Mouse (Mus musculus) MEL (cell line): Measurements from ENCODE around the gene Phospho1. TPM values are rescaled to one million over a fixed set of nuclear protein-coding genes. Genes with fewer than 3 reads are reported as not detected.

Source experiments
- DNase-seq: peaks from one replicate; pipeline ENCODE4 v3.0.0; 2011; ENCODE audit warnings: low read depth, low spot score
- H3K27ac ChIP-seq: 2 replicates; pipeline ENCODE4 v1.5.1; 2012; ENCODE audit warnings: low read depth, mild to moderate bottlenecking, control low read depth, low read length, moderate library complexity; ENCODE audit not compliant: control insufficient read depth
- H3K27me3 ChIP-seq, 2 experiments: fragments of 150-350 bp in 1 of 2; sonication (generic) in 1 of 2; 2 replicates each; pipeline ENCODE4 v1.6.1; 2012; ENCODE audit warnings: low read length in 2 of 2, mild to moderate bottlenecking in 2 of 2, improper control_type of control experiment in 1 of 2, moderate library complexity in 1 of 2; ENCODE audit not compliant: insufficient read depth in 2 of 2, control insufficient read depth in 1 of 2
- H3K36me3 ChIP-seq, 2 experiments: 2 replicates each; pipeline ENCODE4 v1.6.1; 2012 to 2014; ENCODE audit warnings: low read length in 2 of 2, improper control_type of control experiment in 1 of 2, inconsistent platforms in 1 of 2, mild to moderate bottlenecking in 1 of 2; ENCODE audit not compliant: insufficient read depth in 2 of 2, control insufficient read depth in 1 of 2
- H3K4me1 ChIP-seq, 2 experiments: fragments of 150-350 bp in 1 of 2; sonication (generic) in 1 of 2; 2 replicates each; pipeline ENCODE4 v1.6.1; 2012; ENCODE audit warnings: low read length in 2 of 2, improper control_type of control experiment in 1 of 2, mild to moderate bottlenecking in 1 of 2; ENCODE audit not compliant: insufficient read depth in 2 of 2, control insufficient read depth in 1 of 2
- H3K4me3 ChIP-seq, 2 experiments: fragments of 150-350 bp in 1 of 2; sonication (generic) in 1 of 2; 2 replicates each; pipeline ENCODE4 v1.5.1; 2012; ENCODE audit warnings: low read depth in 2 of 2, low read length in 2 of 2, mild to moderate bottlenecking in 2 of 2, moderate library complexity in 2 of 2, control low read depth in 1 of 2, improper control_type of control experiment in 1 of 2; ENCODE audit not compliant: control insufficient read depth in 1 of 2, insufficient read depth in 1 of 2
- H3K79me2 ChIP-seq: 2 replicates; pipeline ENCODE4 v1.6.1; 2012; ENCODE audit warnings: mild to moderate bottlenecking, low read length, moderate library complexity; ENCODE audit not compliant: control insufficient read depth, poor library complexity, insufficient read depth
- H3K9ac ChIP-seq: 2 replicates; pipeline ENCODE4 v1.6.1; 2012; ENCODE audit warnings: low read depth, mild to moderate bottlenecking, control low read depth, low read length, moderate library complexity; ENCODE audit not compliant: control insufficient read depth, poor library complexity, severe bottlenecking
- H3K9me3 ChIP-seq: fragments of 150-350 bp; sonication (generic); replicated peaks from 2 replicates; pipeline ENCODE4 v1.6.1; 2012; ENCODE audit warnings: mild to moderate bottlenecking, low read length, improper control_type of control experiment, moderate library complexity; ENCODE audit not compliant: insufficient read depth
- BHLHE40 ChIP-seq: IDR thresholded peaks from 2 replicates; pipeline ENCODE4 v1.6.1; 2012; ENCODE audit warnings: low read depth, mild to moderate bottlenecking, inconsistent platforms, low read length, improper control_type of control experiment, borderline replicate concordance
- CHD1 ChIP-seq: IDR thresholded peaks from 2 replicates; pipeline ENCODE4 v1.6.1; 2012; ENCODE audit warnings: low read depth, mild to moderate bottlenecking, inconsistent platforms, low read length, improper control_type of control experiment
- CTCF ChIP-seq, 3 experiments: IDR thresholded peaks in 2 of 3; conservative IDR thresholded peaks in 1 of 3; 2 replicates each; pipeline ENCODE4 v1.5.1; 2011 to 2012; ENCODE audit warnings: low read length in 3 of 3, low read depth in 2 of 3, mild to moderate bottlenecking in 2 of 3, improper control_type of control experiment in 1 of 3, inconsistent platforms in 1 of 3, mixed read lengths in 1 of 3, moderate library complexity in 1 of 3; ENCODE audit not compliant: control insufficient read depth in 1 of 3, insufficient read depth in 1 of 3, poor library complexity in 1 of 3, severe bottlenecking in 1 of 3
- E2F4 ChIP-seq: IDR thresholded peaks from 2 replicates; pipeline ENCODE4 v1.6.1; 2011; ENCODE audit warnings: low read depth, low read length, improper control_type of control experiment, borderline replicate concordance
- ELF1 ChIP-seq: IDR thresholded peaks from 2 replicates; pipeline ENCODE4 v1.6.1; 2014; ENCODE audit warnings: low read depth, mild to moderate bottlenecking, inconsistent platforms, low read length, improper control_type of control experiment, moderate library complexity
- EP300 ChIP-seq, 2 experiments: IDR thresholded peaks; 2 replicates each; pipeline ENCODE4 v1.6.1; 2011; ENCODE audit warnings: improper control_type of control experiment in 2 of 2, low read length in 2 of 2, low read depth in 1 of 2, mild to moderate bottlenecking in 1 of 2
- GABPA ChIP-seq: IDR thresholded peaks from 2 replicates; pipeline ENCODE4 v1.6.1; 2012; ENCODE audit warnings: low read depth, mild to moderate bottlenecking, inconsistent platforms, low read length, improper control_type of control experiment, moderate library complexity
- GATA1 ChIP-seq: IDR thresholded peaks from 2 replicates; pipeline ENCODE4 v1.6.1; 2011; ENCODE audit warnings: low read depth, low read length, improper control_type of control experiment
- HCFC1 ChIP-seq: IDR thresholded peaks from 2 replicates; pipeline ENCODE4 v1.6.1; 2012; ENCODE audit warnings: low read depth, mild to moderate bottlenecking, inconsistent platforms, low read length, improper control_type of control experiment, moderate library complexity
- JUND ChIP-seq: IDR thresholded peaks from 2 replicates; pipeline ENCODE4 v1.6.1; 2011; ENCODE audit warnings: low read depth, mild to moderate bottlenecking, improper control_type of control experiment, low read length
- KAT2A ChIP-seq: conservative IDR thresholded peaks from 2 replicates; pipeline ENCODE4 v1.6.1; 2012; ENCODE audit warnings: low read depth, low read length, improper control_type of control experiment, inconsistent platforms
- MAFK ChIP-seq: IDR thresholded peaks from 2 replicates; pipeline ENCODE4 v1.6.1; 2011; ENCODE audit warnings: low read depth, mild to moderate bottlenecking, low read length, improper control_type of control experiment, borderline replicate concordance
- MAX ChIP-seq: IDR thresholded peaks from 2 replicates; pipeline ENCODE4 v1.6.1; 2011; ENCODE audit warnings: low read length, improper control_type of control experiment
- MYB ChIP-seq: IDR thresholded peaks from 2 replicates; pipeline ENCODE4 v1.6.1; 2011; ENCODE audit warnings: mild to moderate bottlenecking, low read depth, low read length, improper control_type of control experiment
- MYC ChIP-seq: IDR thresholded peaks from 2 replicates; pipeline ENCODE4 v1.6.1; 2011; ENCODE audit warnings: low read depth, mild to moderate bottlenecking, low read length, improper control_type of control experiment, moderate library complexity
- POLR2AphosphoS2 ChIP-seq: IDR thresholded peaks from 2 replicates; pipeline ENCODE4 v1.6.1; 2011; ENCODE audit warnings: low read length, improper control_type of control experiment
- RAD21 ChIP-seq: IDR thresholded peaks from 2 replicates; pipeline ENCODE4 v1.6.1; 2011; ENCODE audit warnings: mild to moderate bottlenecking, low read depth, low read length, improper control_type of control experiment
- RCOR1 ChIP-seq: IDR thresholded peaks from 2 replicates; pipeline ENCODE4 v1.6.1; 2012; ENCODE audit warnings: low read depth, mild to moderate bottlenecking, inconsistent platforms, low read length, improper control_type of control experiment
- TBP ChIP-seq: IDR thresholded peaks from 2 replicates; pipeline ENCODE4 v1.8.0; 2011; ENCODE audit warnings: low read depth, low read length, improper control_type of control experiment
- TCF12 ChIP-seq: IDR thresholded peaks from 2 replicates; pipeline ENCODE4 v1.6.1; 2014; ENCODE audit warnings: low read depth, mild to moderate bottlenecking, inconsistent platforms, low read length, improper control_type of control experiment, moderate library complexity
- USF1 ChIP-seq: IDR thresholded peaks from 2 replicates; pipeline ENCODE4 v1.6.1; 2014; ENCODE audit warnings: low read depth, mild to moderate bottlenecking, inconsistent platforms, low read length, improper control_type of control experiment, moderate library complexity
- USF2 ChIP-seq, 2 experiments: IDR thresholded peaks; 2 replicates each; pipeline ENCODE4 v1.6.1; 2011 to 2012; ENCODE audit warnings: improper control_type of control experiment in 2 of 2, low read length in 2 of 2, borderline replicate concordance in 1 of 2, inconsistent platforms in 1 of 2, low read depth in 1 of 2, mild to moderate bottlenecking in 1 of 2; ENCODE audit not compliant: insufficient read depth in 1 of 2
- ZC3H11A ChIP-seq: IDR thresholded peaks from 2 replicates; pipeline ENCODE4 v1.6.1; 2012; ENCODE audit warnings: low read depth, mild to moderate bottlenecking, inconsistent platforms, low read length, improper control_type of control experiment
- ZKSCAN1 ChIP-seq: IDR thresholded peaks from 2 replicates; pipeline ENCODE4 v1.6.1; 2012; ENCODE audit warnings: low read depth, mild to moderate bottlenecking, inconsistent platforms, low read length, improper control_type of control experiment, moderate library complexity
- ZNF384 ChIP-seq: IDR thresholded peaks from 2 replicates; pipeline ENCODE4 v1.6.1; 2012; ENCODE audit warnings: low read depth, mild to moderate bottlenecking, inconsistent platforms, low read length, improper control_type of control experiment
- polyA plus RNA-seq, 2 experiments: library from polyadenylated mRNA; stranded (reverse) in 1 of 2; unstranded in 1 of 2; fragments of >175 nt in 1 of 2; fragments of >200 nt in 1 of 2; gene quantifications; 2 replicates each; pipeline versions ENCODE4 v1.2.1 to v1.2.4; 2012; ENCODE audit warnings: low replicate concordance in 2 of 2, low read depth in 1 of 2; ENCODE audit not compliant: insufficient read length in 2 of 2, insufficient read depth in 1 of 2, missing spikeins in 1 of 2
- total RNA-seq: library from RNA; depleted of rRNA; stranded (reverse); fragments of 300-350 nt; gene quantifications from 2 replicates; pipeline ENCODE4 v1.2.3, GENCODE M21; 2012

The Phospho1 gene
- total and polyA plus RNA-seq, 3 experiments, result 15.4 to 76.0 TPM; not detected in 1

- no peak overlapping the region for H3K9ac ChIP-seq
- H3K27ac ChIP-seq, result no peak overlapping the region
- peak; percentile 23 for DNase-seq
- H3K27me3 ChIP-seq, result no peaks in the 10 kb centered on the region
- H3K4me1 ChIP-seq, result peaks cover 6 to 32% of the 10 kb centered on the region in 2 experiments
- H3K4me3 ChIP-seq, result no peak overlapping the region
- no peaks in the 10 kb centered on the region; the same call in 1 of the 2 replicates for H3K79me2 ChIP-seq
- peaks cover 0 to 10% of the 10 kb centered on the region in 2 experiments; a peak in 2 of 4 replicates for H3K36me3 ChIP-seq
- H3K9me3 ChIP-seq, result no peaks in the 10 kb centered on the region
- 0 out of 4 replicates have a peak, but pooled peaks of 1 of the 2 experiments have one; percentile 32 for TF ChIP-seq USF2 (IDR thresholded peaks at IDR 0.05; ENCODE audit: borderline replicate concordance in 1 of 2, insufficient read depth in 1 of 2, low read depth in 1 of 2, low read length in 2 of 2)
- TF ChIP-seq USF1, result peak; percentile 86
- TF ChIP-seq KAT2A, result no peak
- TF ChIP-seq, all 39 proteins: peak for 2
Observed at GRCm38 (mm10) chr11:95844935-95845334, 20.6 kb downstream of the Phospho1 start.

GRCm38 (mm10) chr11:95850898-95851297, 26.6 kb downstream of the Phospho1 start:
- Histone ChIP-seq H3K79me2 (no peaks in the 10 kb centered on the region), H3K27ac (no peak overlapping the region), H3K4me3 (no peak overlapping the region), H3K36me3 (no peaks in the 10 kb centered on the region), H3K9ac (no peak overlapping the region), H3K4me1 (peaks cover 0 to 3% of the 10 kb centered on the region in 2 experiments; a peak in 1 of 4 replicates)
- no peak for DNase-seq
- TF ChIP-seq EP300 (IDR thresholded peaks at IDR 0.05; ENCODE audit: low read depth in 1 of 2, low read length in 2 of 2) (no peak), HCFC1 (no peak), MYB (no peak), MAX (no peak), GATA1 (no peak), RAD21 (no peak), CHD1 (no peak), MAFK (no peak), JUND (no peak)
- TF ChIP-seq, all 39 proteins: peak for 0
- no peaks in the 10 kb centered on the region for H3K9me3 ChIP-seq
- 0 out of 4 replicates have a peak, but pooled peaks cover 0 to 2% of the 10 kb centered on the region in 2 experiments for H3K27me3 ChIP-seq

- Histone ChIP-seq H3K4me1 (peaks cover 4 to 6% of the 10 kb centered on the region in 2 experiments), H3K9me3 (no peaks in the 10 kb centered on the region), H3K36me3 (peaks cover 0 to 7% of the 10 kb centered on the region in 2 experiments; a peak in 2 of 4 replicates), H3K79me2 (no peaks in the 10 kb centered on the region; the same call in 1 of the 2 replicates), H3K9ac (no peak overlapping the region), H3K27ac (no peak overlapping the region), H3K4me3 (no peak overlapping the region), H3K27me3 (0 out of 4 replicates have a peak, but pooled peaks cover 0 to 2% of the 10 kb centered on the region in 2 experiments)
- DNase-seq, result peak; percentile 69
- TF ChIP-seq MAX, result peak; percentile 20; the same call in 1 of the 2 replicates
- TF ChIP-seq RCOR1, result no peak
- TF ChIP-seq MYC, result peak; percentile 67
- no peak for TF ChIP-seq GABPA
- no peak for TF ChIP-seq E2F4
- TF ChIP-seq CHD1, result no peak
- no peak for TF ChIP-seq TCF12
- no peak for TF ChIP-seq POLR2AphosphoS2
- TF ChIP-seq ZC3H11A, result peak; percentile 83
- TF ChIP-seq RAD21, result peak; percentile 62
- peak; percentile 87 to 92 (median 89) for TF ChIP-seq CTCF (IDR thresholded peaks at IDR 0.05 in 2 of 3, conservative IDR thresholded peaks at IDR 0.05 in 1 of 3; ENCODE audit: control insufficient read depth in 1 of 3, insufficient read depth in 1 of 3, low read depth in 2 of 3, low read length in 3 of 3, poor library complexity in 1 of 3, severe bottlenecking in 1 of 3)
- no peak for TF ChIP-seq TBP
- no peak for TF ChIP-seq BHLHE40
- no peak for TF ChIP-seq ZKSCAN1
- peak; percentile 65 for TF ChIP-seq ZNF384
- TF ChIP-seq GATA1, result peak; percentile 78
- TF ChIP-seq ELF1, result 0 out of 2 replicates have a peak, but pooled peaks have one; percentile 16
- TF ChIP-seq KAT2A, result no peak
Observed at GRCm38 (mm10) chr11:95853684-95854083, 29.4 kb downstream of the Phospho1 start.
